Mouse (Mus musculus) hindbrain, embryonic 15.5 days (tissue): ENCODE measurements around the gene Kcnj6. TPM values are rescaled to one million over a fixed set of nuclear protein-coding genes. Genes with fewer than 3 reads are reported as not detected.

Experiments
- ATAC-seq: fragments of 200-750 bp; cut with Nextera tagmentation; 2 replicates; pipeline ENCODE4 v1.8.0; 2017; ENCODE audit warnings: low read depth, moderate number of reproducible peaks, moderate TSS enrichment; ENCODE audit not compliant: low FRiP score
- H3K27ac ChIP-seq: fragments of 300-500 bp; sonication (generic); replicated peaks from 2 replicates; pipeline ENCODE4 v1.5.1; 2015; ENCODE audit warnings: mild to moderate bottlenecking, inconsistent platforms
- H3K27me3 ChIP-seq: fragments of 300-500 bp; sonication (generic); 2 replicates; pipeline ENCODE4 v1.6.1; 2015; ENCODE audit warnings: control low read depth, inconsistent platforms
- H3K36me3 ChIP-seq: fragments of 300-500 bp; sonication (generic); 2 replicates; pipeline ENCODE4 v1.6.1; 2015; ENCODE audit warnings: control low read depth, inconsistent platforms
- H3K4me1 ChIP-seq: fragments of 300-500 bp; sonication (generic); replicated peaks from 2 replicates; pipeline ENCODE4 v1.6.1; 2015; ENCODE audit warnings: control low read depth, inconsistent platforms
- H3K4me2 ChIP-seq: fragments of 300-500 bp; sonication (generic); 2 replicates; pipeline ENCODE4 v1.6.1; 2015; ENCODE audit warnings: moderate library complexity, mild to moderate bottlenecking, inconsistent platforms
- H3K4me3 ChIP-seq: fragments of 300-500 bp; sonication (generic); 2 replicates; pipeline ENCODE4 v1.5.1; 2015; ENCODE audit warnings: mild to moderate bottlenecking, inconsistent platforms
- H3K9ac ChIP-seq: fragments of 300-500 bp; sonication (generic); 2 replicates; pipeline ENCODE4 v1.6.1; 2015; ENCODE audit warnings: inconsistent platforms
- H3K9me3 ChIP-seq: fragments of 300-500 bp; sonication (generic); 2 replicates; pipeline ENCODE4 v1.6.1; 2016; ENCODE audit warnings: control low read depth, inconsistent platforms
- WGBS: fragments of 180-500 bp; shearing (Covaris S2); methylation state at CpG from one replicate; pipeline ENCODE4 v1.1.7; 2015; 5-methylcytosine and 5-hydroxymethylcytosine counted together
- polyA plus RNA-seq: library from polyadenylated mRNA; unstranded; fragments of >200 nt; fragmentation: Nextera tagmentation; extraction: Ambion mirVana; gene quantifications from 2 replicates; pipeline ENCODE4 v1.2.1, GENCODE M21; 2015

Gene Kcnj6
- polyA plus RNA-seq, result 4.6 and 4.8 TPM in 2 replicates

- ATAC-seq, result peak; percentile 89
- Histone ChIP-seq H3K27ac (peak within 1 kb of the TSS; percentile 75), H3K4me1 (peaks cover 41% of the 10 kb centered on the region), H3K36me3 (no peaks in the 10 kb centered on the region), H3K9me3 (no peaks in the 10 kb centered on the region), H3K27me3 (no peaks in the 10 kb centered on the region; the same call in 1 of the 2 replicates), H3K4me3 (peak within 1 kb of the TSS; percentile 55), H3K9ac (peak within 1 kb of the TSS; percentile 64), H3K4me2 (peak within 1 kb of the TSS; percentile 70)
- WGBS, result under 1% methylated on average over 43 of the region's 43 CpGs
Observed at GRCm38 (mm10) chr16:94997340-94997849, at the start of gene Kcnj6. Kcnj6 (minus strand) TSS chr16:94997701.

DNA sequence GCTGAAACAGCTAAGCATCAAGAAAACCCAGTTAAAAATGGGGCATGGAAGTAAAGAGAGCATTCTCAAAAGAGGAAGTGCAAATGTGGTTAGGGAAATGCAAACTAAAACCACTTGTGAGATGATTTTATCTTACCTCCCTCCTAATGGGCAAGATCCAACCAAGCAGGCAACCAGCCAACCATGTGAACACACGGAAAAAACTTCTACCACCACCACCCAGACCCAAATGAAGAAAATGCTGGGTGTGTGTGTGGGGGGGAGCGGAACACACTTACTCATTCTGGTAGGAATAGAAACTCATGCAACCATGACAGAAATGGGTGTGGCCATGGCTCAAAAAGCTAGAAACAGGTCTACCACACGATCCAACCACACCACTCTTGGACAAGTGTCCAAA, 12.4 kb upstream of the Kcnj6 start:
- no peak overlapping the region for H3K9ac ChIP-seq
- no peak overlapping the region for H3K4me2 ChIP-seq
- H3K36me3 ChIP-seq, result no peaks in the 10 kb centered on the region
- no peak overlapping the region for H3K27ac ChIP-seq
- H3K4me1 ChIP-seq, result 0 out of 2 replicates have a peak, but pooled peaks cover under 1% of the 10 kb centered on the region
- no peak for ATAC-seq
- no peaks in the 10 kb centered on the region for H3K9me3 ChIP-seq
- WGBS, result 88% methylated on average over 3 of the region's 3 CpGs
- no peak overlapping the region for H3K4me3 ChIP-seq
- no peaks in the 10 kb centered on the region for H3K27me3 ChIP-seq

DNA sequence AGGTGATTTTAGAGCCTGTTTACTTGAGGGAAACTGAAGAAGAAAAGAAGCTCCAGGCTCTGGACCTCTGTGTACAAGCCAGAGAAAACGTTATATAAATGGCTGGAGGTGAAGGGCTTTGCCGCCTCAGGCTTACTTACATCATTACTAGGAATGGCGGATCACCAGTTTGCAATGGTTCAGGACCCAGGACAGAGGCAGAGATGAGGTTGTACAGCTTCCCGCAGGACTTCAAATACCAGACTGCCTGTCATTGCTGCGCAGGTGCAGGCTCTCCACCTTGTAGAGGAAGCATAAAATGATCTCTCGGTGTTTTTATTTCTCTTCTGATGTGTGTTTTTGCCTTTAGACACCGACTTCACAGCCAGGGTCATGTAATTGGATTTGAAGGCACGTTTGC, 7.1 kb upstream of the Kcnj6 start:
- no peak for ATAC-seq
- no peak overlapping the region for H3K27ac ChIP-seq

GRCm38 (mm10) chr16:94999551-94999950, 2.0 kb upstream of the Kcnj6 start:
- no peaks in the 10 kb centered on the region for H3K9me3 ChIP-seq
- H3K4me2 ChIP-seq, result no peak overlapping the region
- WGBS, result 50% methylated on average over 5 of the region's 5 CpGs
- no peak overlapping the region for H3K4me3 ChIP-seq
- no peak overlapping the region for H3K27ac ChIP-seq
- H3K4me1 ChIP-seq, result peaks cover 38% of the 10 kb centered on the region
- ATAC-seq, result no peak
- H3K36me3 ChIP-seq, result no peaks in the 10 kb centered on the region
- H3K27me3 ChIP-seq, result no peaks in the 10 kb centered on the region; the same call in 1 of the 2 replicates
- H3K9ac ChIP-seq, result no peak overlapping the region

More for the DNA sequence above, 7.1 kb upstream of the Kcnj6 start:
- no peaks in the 10 kb centered on the region for H3K36me3 ChIP-seq
- H3K4me3 ChIP-seq, result no peak overlapping the region
- no peaks in the 10 kb centered on the region for H3K9me3 ChIP-seq
- peaks cover 14% of the 10 kb centered on the region for H3K4me1 ChIP-seq
- WGBS, result 37% methylated on average over 8 of the region's 8 CpGs
- H3K4me2 ChIP-seq, result no peak overlapping the region
- no peak overlapping the region for H3K9ac ChIP-seq
- H3K27me3 ChIP-seq, result no peaks in the 10 kb centered on the region

GRCm38 (mm10) chr16:94999019-94999418, 1.5 kb upstream of the Kcnj6 start:
- ATAC-seq, result no peak
- Histone ChIP-seq H3K36me3 (no peaks in the 10 kb centered on the region), H3K9me3 (no peaks in the 10 kb centered on the region), H3K9ac (no peak overlapping the region), H3K4me3 (no peak overlapping the region), H3K4me2 (no peak overlapping the region), H3K4me1 (peaks cover 35% of the 10 kb centered on the region), H3K27ac (no peak overlapping the region), H3K27me3 (no peaks in the 10 kb centered on the region; the same call in 1 of the 2 replicates)
- 11% methylated on average over 3 of the region's 3 CpGs for WGBS

DNA sequence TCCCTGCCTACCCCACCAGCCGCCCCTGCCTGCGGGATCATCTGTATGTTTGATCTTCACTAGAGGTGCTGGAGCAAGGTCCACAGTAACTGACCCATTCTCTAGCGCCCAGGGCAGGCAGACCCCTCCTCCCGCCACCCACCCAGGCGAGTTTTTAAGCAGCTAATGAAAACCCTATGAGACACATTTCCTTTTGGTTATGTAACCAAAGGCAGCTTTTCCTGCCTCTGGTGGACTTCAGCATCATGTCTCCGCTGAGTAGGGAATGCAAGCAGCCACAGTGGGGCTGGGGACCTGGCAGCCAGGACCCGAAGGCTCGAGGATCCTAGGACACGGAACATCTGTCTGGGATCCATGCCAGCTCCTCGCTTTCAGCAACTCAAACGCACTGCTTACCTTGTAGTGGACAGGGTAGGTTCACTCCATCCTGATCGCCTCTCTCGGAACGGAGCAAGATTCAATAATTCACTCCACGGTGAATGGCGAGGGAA, 665 bp downstream of the Kcnj6 start:
- peak overlapping the region; percentile 64 for H3K9ac ChIP-seq
- H3K27ac ChIP-seq, result peak overlapping the region; percentile 75
- H3K9me3 ChIP-seq, result no peaks in the 10 kb centered on the region
- WGBS, result 9% methylated on average over 16 of the region's 16 CpGs
- no peaks in the 10 kb centered on the region; the same call in 1 of the 2 replicates for H3K27me3 ChIP-seq
- peak; percentile 28 for ATAC-seq
- H3K4me1 ChIP-seq, result peaks cover 41% of the 10 kb centered on the region
- H3K36me3 ChIP-seq, result no peaks in the 10 kb centered on the region
- peak overlapping the region; percentile 70 for H3K4me2 ChIP-seq
- H3K4me3 ChIP-seq, result peak overlapping the region; percentile 55

- Histone ChIP-seq H3K9me3 (no peaks in the 10 kb centered on the region), H3K9ac (peak overlapping the region; percentile 64; the same call in 1 of the 2 replicates), H3K36me3 (no peaks in the 10 kb centered on the region), H3K27ac (no peak overlapping the region), H3K4me3 (peak overlapping the region; percentile 55), H3K4me1 (peaks cover 41% of the 10 kb centered on the region), H3K27me3 (no peaks in the 10 kb centered on the region; the same call in 1 of the 2 replicates), H3K4me2 (peak overlapping the region; percentile 70)
- WGBS, result 12% methylated on average over 13 of the region's 13 CpGs
- no peak for ATAC-seq
Observed at GRCm38 (mm10) chr16:94995542-94996131, 1.9 kb downstream of the Kcnj6 start.

DNA sequence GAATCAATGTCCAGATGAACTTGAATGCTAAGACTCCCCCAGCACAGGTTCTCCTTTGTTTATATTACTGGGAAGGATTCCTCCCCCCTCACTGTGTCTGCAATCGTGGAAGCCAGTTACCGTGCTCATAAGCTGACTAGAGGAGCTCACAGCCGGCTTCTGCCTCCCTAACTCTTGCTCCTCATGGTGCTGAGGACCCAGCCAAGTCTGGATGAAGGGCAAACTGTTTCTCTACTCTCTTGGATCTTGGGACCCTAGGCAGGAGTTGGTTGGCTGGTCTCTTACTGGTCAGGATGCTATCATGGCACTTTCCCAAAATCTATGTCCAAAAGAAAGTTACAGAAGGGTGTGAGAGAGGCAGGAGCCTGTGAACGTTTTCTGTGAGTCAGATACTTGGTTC, 2.6 kb downstream of the Kcnj6 start:
- WGBS, result 52% methylated on average over 4 of the region's 4 CpGs
- Histone ChIP-seq H3K4me2 (peak overlapping the region; percentile 70), H3K36me3 (no peaks in the 10 kb centered on the region), H3K9me3 (no peaks in the 10 kb centered on the region), H3K4me1 (peaks cover 40% of the 10 kb centered on the region), H3K9ac (peak overlapping the region; percentile 19; the same call in 1 of the 2 replicates), H3K4me3 (peak overlapping the region; percentile 55), H3K27me3 (no peaks in the 10 kb centered on the region; the same call in 1 of the 2 replicates), H3K27ac (no peak overlapping the region)
- ATAC-seq, result no peak

- whole genome bisulfite sequencing, result 85% methylated on average over 3 of the region's 3 CpGs
- H3K4me3 ChIP-seq, result peak overlapping the region; percentile 55
Observed at GRCm38 (mm10) chr16:94994148-94994547, 3.4 kb downstream of the Kcnj6 start.

DNA sequence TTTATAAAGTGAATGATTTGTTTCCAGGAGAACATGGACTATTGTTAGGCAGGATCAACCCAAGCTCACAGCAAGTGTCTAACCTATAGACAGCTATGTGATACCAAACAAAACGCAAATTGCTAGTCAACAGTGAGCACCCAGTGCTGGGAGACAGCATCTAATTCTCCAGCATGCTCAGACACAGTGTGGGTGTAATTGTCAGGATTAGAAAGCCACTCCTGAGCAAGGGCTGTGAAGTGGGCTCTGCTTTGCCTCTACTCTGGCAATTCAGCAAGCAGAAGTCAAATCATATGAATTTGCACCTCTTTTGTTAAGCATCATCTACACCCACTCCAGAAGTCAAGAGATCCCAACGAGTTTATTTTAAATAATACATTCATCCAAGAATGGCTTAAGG, 7.4 kb downstream of the Kcnj6 start:
- Histone ChIP-seq H3K27me3 (no peaks in the 10 kb centered on the region), H3K9me3 (no peaks in the 10 kb centered on the region), H3K4me2 (no peak overlapping the region), H3K9ac (no peak overlapping the region), H3K27ac (no peak overlapping the region), H3K4me3 (no peak overlapping the region), H3K4me1 (peaks cover 28% of the 10 kb centered on the region), H3K36me3 (no peaks in the 10 kb centered on the region)
- ATAC-seq, result no peak
- 81% methylated on average over 2 of the region's 2 CpGs for WGBS

More at GRCm38 (mm10) chr16:94994148-94994547, 3.4 kb downstream of the Kcnj6 start:
- no peak overlapping the region for H3K27ac ChIP-seq
- no peaks in the 10 kb centered on the region for H3K9me3 ChIP-seq
- no peak overlapping the region for H3K9ac ChIP-seq
- H3K36me3 ChIP-seq, result no peaks in the 10 kb centered on the region
- peaks cover 32% of the 10 kb centered on the region for H3K4me1 ChIP-seq
- H3K27me3 ChIP-seq, result no peaks in the 10 kb centered on the region; the same call in 1 of the 2 replicates
- H3K4me2 ChIP-seq, result peak overlapping the region; percentile 70
- ATAC-seq, result no peak

DNA sequence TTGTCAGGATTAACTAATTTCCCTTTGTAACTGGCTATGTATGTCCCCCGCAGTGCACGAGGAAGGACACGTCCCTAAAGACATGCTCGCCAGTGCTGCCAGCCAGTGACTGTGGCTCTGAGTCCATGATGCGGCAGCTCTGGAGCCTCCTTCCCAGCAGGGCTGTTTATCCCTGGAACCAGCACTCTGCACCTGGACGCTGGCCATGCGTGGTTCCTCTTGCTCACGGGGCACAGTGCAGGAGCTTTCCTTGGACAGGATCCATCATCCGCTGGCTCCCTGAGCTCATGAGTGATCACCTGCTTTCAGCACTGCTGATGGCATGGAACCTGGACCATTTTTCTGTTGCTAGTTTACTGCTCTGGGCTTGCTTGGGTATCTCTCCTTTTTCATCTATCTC, 10.8 kb downstream of the Kcnj6 start:
- Histone ChIP-seq H3K9me3 (no peaks in the 10 kb centered on the region), H3K36me3 (no peaks in the 10 kb centered on the region), H3K4me3 (no peak overlapping the region), H3K27ac (no peak overlapping the region; the same call in 1 of the 2 replicates), H3K4me2 (no peak overlapping the region), H3K27me3 (no peaks in the 10 kb centered on the region), H3K4me1 (peaks cover 14% of the 10 kb centered on the region), H3K9ac (no peak overlapping the region)
- peak; percentile 45; the same call in 1 of the 2 replicates for ATAC-seq
- 48% methylated on average over 9 of the region's 9 CpGs for WGBS

DNA sequence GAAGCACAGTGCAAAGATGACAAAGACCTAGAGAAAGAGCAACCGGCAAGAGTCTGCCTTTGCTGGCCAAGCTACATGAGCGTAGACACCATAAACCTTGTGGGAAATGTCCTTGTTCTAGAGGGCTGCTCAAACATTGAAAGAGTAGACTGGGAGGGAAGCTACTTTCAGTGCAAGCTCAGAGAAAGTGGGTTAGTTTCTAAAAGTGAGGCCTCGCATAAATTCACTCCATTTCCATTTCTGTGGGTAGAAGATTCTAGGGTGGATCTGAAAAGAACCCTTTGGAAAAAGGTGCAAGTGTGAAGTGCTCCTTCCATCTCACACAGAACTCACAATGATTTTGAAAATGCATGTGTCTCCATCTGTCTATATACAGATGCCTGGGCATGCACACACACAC, 13.2 kb downstream of the Kcnj6 start:
- no peak overlapping the region for H3K4me3 ChIP-seq
- H3K27me3 ChIP-seq, result no peaks in the 10 kb centered on the region
- H3K9ac ChIP-seq, result no peak overlapping the region
- no peaks in the 10 kb centered on the region for H3K36me3 ChIP-seq
- no peaks in the 10 kb centered on the region for H3K9me3 ChIP-seq
- H3K4me1 ChIP-seq, result peaks cover 14% of the 10 kb centered on the region
- no peak overlapping the region for H3K4me2 ChIP-seq
- no peak overlapping the region for H3K27ac ChIP-seq
- no peak for ATAC-seq
- 96% methylated on average over 3 of the region's 3 CpGs for WGBS
